Mouse (Mus musculus): ENCODE results near the gene Cacna1a.

The Cacna1a gene

GRCm38 (mm10) chr8:84413886-84414851 lies 25.9 kb downstream of the Cacna1a start:
- DNase-seq (ENCODE audit: low read depth, low spot score) = no peak

- no peak for DNase-seq (ENCODE audit: low read depth, low spot score)
Measured at GRCm38 (mm10) chr8:84414918-84415317, 26.7 kb downstream of the Cacna1a start.

DNA sequence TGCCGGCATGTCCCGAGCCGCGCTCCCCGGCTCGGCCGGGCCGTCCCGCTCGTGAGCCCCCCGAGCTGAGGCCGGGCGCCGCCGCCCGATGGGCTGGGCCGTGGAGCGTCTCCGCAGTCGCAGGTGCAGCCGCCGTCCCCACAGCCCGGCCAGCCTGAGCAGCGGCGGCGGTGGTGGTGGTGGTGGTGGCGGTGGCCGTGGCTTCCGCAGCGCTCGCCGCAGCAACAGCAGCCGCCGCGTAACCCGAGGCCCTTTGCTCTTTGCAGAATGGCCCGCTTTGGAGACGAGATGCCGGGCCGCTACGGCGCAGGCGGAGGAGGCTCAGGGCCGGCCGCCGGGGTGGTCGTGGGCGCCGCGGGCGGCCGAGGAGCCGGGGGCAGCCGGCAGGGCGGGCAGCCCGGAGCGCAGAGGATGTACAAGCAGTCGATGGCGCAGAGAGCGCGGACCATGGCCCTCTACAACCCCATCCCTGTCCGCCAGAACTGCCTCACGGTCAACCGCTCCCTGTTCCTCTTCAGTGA lies 27.2 kb downstream of the Cacna1a start:
- DNase-seq (ENCODE audit: low read depth, low spot score) = no peak

GRCm38 (mm10) chr8:84416041-84416440 lies 27.8 kb downstream of the Cacna1a start:
- no peak for DNase-seq (ENCODE audit: low read depth, low spot score)

DNA sequence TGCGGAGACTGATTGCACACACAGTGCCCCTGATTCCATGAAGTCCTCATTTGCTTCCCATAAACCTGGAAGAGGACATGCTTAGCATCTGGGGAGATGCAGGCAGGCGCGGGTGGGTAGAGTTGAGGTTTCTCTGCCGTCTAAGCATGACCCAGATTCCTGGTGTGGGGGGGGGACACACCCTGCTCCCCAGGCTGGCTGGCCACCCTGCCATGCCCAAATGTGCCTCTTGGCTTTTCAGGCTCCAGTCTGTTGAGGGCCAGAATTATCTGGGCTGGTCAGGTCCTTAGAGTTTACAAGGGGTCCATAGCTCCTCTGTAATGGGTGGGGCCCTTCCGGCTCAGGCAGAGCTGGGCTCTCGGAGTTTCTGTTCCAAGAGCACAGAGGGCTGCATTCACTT lies 28.7 kb downstream of the Cacna1a start:
- DNase-seq (ENCODE audit: low read depth, low spot score) = no peak

DNA sequence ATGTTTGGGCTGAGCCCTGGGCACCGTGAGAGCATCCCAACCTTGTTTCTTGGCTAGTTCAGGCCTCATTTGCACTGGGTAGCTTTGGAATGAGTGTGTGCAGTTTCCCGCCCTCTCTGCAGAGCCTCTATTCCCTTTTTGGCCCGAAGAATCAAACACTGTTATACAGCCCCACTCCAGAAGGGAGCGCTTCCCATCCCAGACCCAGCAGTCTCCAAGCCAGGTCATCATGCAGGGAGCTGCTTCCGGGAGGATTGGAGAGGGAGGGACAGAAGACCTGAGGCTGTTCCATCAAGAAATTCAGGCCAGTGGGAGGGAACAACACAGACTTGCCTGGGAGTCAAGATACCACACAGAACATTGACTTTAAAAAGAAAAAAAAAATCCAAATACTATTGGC lies 29.6 kb downstream of the Cacna1a start:
- DNase-seq (ENCODE audit: low read depth, low spot score) = no peak

DNA sequence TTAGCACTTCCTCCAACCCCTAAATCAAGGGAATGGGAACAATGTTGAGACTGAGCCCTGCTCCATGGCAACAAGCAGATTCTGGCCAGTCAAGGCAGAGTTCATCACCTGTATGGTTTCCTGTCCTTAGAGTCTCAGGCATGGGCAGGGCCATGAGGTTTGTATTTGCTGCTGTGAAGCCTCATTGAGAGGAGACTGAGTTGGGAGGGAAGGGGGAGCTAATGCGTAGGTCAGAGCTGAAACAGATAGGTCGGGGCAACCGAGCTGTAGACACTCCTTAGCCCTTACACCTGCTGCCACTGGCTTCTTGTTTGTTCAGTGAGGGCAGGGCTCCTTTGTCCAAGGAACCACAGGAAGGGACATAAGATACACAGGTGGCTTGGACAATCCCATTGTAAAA lies 36.2 kb downstream of the Cacna1a start:
- no peak for DNase-seq (ENCODE audit: low read depth, low spot score)

- DNase-seq (ENCODE audit: low read depth, low spot score) = no peak
Measured at GRCm38 (mm10) chr8:84426087-84426486, 37.8 kb downstream of the Cacna1a start.

DNA sequence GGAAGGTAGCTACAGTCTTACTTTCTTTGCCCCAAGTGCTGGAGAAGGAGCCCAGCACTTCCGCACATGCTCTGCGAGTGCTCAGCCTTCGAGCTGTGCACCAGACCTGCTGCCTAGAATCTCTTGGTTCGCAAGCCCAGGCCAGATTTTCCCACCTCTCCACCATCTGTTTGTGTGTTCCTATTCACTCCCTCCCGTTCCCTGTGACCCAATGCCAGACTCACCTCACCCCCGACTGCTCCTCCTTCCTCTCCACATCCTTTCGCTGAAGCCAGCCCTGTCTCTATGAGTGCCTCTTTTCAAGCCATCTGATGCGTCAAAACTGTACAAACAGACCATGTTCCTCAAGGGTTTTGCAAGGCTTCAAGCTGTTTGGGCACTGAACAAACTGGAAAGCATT lies 38.3 kb downstream of the Cacna1a start:
- DNase-seq (ENCODE audit: low read depth, low spot score) = no peak

DNA sequence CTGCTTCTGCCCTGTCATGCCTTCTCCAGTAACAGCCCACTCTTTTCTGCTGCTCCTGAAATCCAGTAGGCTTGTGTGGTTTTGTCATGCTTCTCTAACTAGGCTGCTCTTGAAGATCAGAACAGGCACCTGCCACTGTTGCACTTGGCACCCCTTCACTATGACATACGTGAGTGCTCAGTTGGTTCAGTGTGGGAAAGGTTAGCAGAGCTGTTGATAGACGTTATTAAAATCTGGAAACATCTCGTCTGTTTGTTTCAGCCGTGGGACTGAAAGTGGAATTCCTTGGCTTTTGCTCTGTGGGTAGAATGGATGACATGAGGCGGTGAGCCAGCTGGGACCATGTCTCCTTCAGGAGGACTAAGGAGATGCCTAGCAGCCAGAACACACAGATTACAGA lies 39.8 kb downstream of the Cacna1a start:
- DNase-seq (ENCODE audit: low read depth, low spot score) = no peak

DNA sequence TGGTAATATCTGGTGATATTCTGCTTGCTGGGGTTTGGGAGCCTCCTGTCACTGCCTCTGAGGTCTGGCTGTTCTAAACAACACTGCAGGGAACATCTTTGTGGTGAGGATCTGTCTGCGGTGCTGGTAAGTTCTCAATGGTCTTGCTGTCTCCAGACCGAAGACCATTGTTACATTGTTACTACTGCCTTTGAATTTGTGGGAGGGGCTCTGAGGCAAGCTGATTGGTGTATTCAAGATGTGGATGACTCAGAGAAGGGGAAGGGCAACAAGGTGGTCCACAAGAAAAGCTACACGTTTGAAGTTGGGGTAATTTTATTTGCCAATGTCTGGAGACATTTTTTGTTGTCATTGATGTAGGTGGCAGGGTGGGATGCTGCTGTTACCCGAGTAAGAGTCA lies 40.8 kb downstream of the Cacna1a start:
- no peak for DNase-seq (ENCODE audit: low read depth, low spot score)

DNA sequence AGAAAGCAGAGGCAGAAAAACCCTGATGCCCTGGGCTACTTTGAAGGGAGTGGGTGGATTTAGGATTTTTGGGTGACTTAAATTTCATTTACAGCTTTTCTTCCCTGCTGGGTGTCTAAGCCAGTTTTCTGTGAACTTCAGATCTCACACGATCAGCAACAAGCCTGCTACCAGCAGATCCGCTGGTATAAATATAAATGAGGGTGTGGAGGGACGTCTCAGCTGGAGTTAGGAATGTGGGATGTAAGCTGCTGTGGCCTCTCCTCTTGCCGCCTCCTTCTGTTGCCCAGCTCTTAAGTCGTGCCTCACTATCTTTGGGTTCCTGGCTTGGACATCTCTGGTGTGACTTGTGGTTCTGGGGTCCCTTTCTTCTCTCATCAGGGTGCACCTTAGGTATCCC lies 41.3 kb downstream of the Cacna1a start:
- no peak for DNase-seq (ENCODE audit: low read depth, low spot score)

GRCm38 (mm10) chr8:84435370-84435769 lies 47.1 kb downstream of the Cacna1a start:
- no peak for DNase-seq (ENCODE audit: low read depth, low spot score)

DNA sequence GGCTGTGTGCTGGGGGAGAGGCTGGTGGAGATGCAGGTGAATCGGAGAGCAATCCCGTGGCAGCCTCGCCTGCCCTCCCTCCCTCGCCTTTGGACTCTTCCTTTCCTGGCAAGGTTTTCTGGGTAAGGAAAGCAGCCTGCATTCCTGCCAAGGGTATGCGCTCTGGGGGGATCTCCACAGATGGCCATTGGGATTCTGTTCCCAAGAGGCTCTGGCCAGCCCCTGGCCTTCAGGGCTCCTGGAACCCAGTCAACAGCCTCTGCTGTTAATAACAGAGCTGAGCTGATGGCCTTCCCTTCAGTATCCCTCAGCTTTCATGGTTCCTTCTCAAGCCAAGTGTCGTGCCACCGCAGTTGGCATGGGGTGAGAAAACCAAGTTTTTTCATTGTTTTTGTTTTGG lies 51.6 kb downstream of the Cacna1a start:
- DNase-seq (ENCODE audit: low read depth, low spot score) = no peak

DNA sequence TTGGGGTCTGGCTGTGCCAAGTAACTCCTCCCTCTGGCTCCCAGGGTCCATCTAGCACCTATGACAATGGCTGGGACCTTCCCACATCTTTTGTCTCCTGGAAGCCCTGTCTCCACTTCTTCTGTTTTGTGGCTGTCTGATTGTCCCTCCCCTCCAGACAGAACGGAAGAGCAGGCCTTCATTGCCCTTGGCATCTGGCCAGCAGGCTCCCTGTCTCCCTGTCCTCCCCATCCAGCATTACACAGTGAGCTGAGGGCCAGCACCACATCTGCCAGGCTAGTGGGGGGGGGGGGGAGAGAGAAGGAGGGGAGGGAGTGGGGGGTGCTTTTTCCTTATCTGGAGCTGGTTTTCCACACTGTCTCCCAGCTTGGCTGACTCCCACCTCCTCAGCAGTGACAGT lies 53.8 kb downstream of the Cacna1a start:
- peak; percentile 10 for DNase-seq (ENCODE audit: low read depth, low spot score)

DNA sequence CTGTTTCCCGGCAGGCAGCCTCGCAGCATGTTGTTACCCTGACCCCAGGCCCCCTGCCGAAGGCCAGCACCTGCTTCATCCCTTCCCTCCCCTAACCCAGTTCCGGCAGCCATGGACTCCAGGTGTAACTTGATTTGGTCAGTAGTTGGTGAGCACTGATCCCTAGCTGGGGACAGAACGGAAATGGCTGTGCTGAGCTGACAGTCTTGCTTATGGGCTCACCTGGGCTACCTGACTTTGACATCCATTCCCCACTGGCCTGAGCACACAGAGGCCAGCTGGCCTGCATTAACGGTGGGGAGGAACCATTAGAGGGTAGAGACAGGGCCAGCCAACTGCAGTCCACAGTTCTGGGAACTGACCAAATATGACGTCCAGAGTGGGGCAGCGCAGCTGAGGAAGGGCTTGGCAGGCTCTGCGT lies 58.3 kb downstream of the Cacna1a start:
- no peak for DNase-seq (ENCODE audit: low read depth, low spot score)

DNA sequence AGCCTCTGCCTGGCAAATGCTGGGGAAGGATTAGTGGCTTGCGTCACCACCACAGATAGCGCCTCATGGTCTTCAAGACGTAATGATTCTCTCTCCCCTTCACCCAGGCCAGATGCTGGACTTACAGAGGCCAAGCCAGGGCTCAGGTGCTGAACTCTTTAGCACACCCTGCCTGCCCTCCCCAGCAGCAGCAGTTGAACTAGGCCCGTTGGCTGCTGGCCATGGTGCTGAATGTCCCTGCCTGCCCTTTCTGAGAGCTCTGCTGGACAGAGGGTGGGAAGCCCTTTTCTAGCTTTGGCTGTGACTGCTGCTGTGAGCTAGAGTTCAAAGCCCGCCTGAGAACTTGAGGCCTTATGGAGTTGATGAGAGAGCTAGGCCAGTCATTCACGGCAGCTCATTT lies 66.3 kb downstream of the Cacna1a start:
- peak; percentile 84 for DNase-seq (ENCODE audit: low read depth, low spot score)

- DNase-seq (ENCODE audit: low read depth, low spot score) = peak; percentile 72
Measured at GRCm38 (mm10) chr8:84458853-84459252, 70.6 kb downstream of the Cacna1a start.

DNA sequence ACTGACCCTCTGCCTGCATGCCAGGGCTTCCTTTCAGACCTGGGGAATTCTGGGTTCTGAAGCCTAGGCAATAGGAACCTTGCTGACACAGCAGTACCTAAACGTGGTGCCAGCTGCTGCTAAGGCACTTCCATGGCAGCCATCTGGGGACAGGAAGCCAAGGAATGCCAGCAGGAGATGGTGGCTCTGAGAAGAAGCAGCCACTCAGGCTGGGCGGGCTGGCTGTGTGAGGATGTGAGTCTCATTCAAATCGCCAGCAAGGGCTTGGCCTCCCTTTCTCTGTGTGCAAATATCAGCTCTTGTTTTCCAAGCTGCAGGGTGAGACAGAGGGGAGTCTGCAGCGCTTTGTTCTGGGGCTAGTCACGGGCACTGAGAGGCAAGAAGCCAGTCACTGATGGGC lies 71.0 kb downstream of the Cacna1a start:
- peak; percentile 21 for DNase-seq (ENCODE audit: low read depth, low spot score)

GRCm38 (mm10) chr8:84460698-84461097 lies 72.5 kb downstream of the Cacna1a start:
- peak; percentile 58 for DNase-seq (ENCODE audit: low read depth, low spot score)

GRCm38 (mm10) chr8:84466932-84467331 lies 78.7 kb downstream of the Cacna1a start:
- DNase-seq (ENCODE audit: low read depth, low spot score) = no peak

- peak; percentile 11 for DNase-seq (ENCODE audit: low read depth, low spot score)
Measured at GRCm38 (mm10) chr8:84469076-84469475, 80.8 kb downstream of the Cacna1a start.
